15 mouse cellular contexts compared by ENCODE assay signal in genomic region chr14:95913293-95913692, GRCm38 (mm10). TPM values are rescaled to one million over a fixed set of nuclear protein-coding genes. Genes with fewer than 3 reads are reported as not detected.
DNase-seq lines count a peak whose midpoint lies in the region; ATAC-seq and TF ChIP-seq lines count a peak whose summit lies in the region.
"Had no signal": no experiment of that assay in that cellular context is flagged by ENCODE, and none has a peak within 500 bp of the region (broad histone marks: within the 10 kb centered on the region; RNA-seq: fewer than 3 reads in every experiment).

No protein-coding gene starts in this region.

- no peaks in the 10 kb centered on the region for H3K27me3 ChIP-seq in hindbrain, postnatal 0 days (ENCODE audit: insufficient read depth, low read length)
- no peaks in the 10 kb centered on the region for H3K27me3 ChIP-seq in hindbrain, embryonic 13.5 days
- no peaks in the 10 kb centered on the region for H3K27me3 ChIP-seq in liver, embryonic 12.5 days (replicated peaks)
- no peaks in the 10 kb centered on the region for H3K27me3 ChIP-seq in lung, postnatal 0 days (replicated peaks; ENCODE audit: insufficient read depth, low read length)
- H3K27me3 ChIP-seq: CH12.LX; embryonic facial prominence, embryonic 12.5 days; heart, embryonic 15.5 days; lung, embryonic 15.5 days had no signal

- H3K9me3 ChIP-seq in hindbrain, postnatal 0 days (ENCODE audit: low read length), result no peaks in the 10 kb centered on the region
- H3K9me3 ChIP-seq in hindbrain, embryonic 13.5 days, result no peaks in the 10 kb centered on the region
- no peaks in the 10 kb centered on the region for H3K9me3 ChIP-seq in liver, embryonic 12.5 days (replicated peaks)
- H3K9me3 ChIP-seq in lung, postnatal 0 days (ENCODE audit: low read length), result no peaks in the 10 kb centered on the region
- H3K9me3 ChIP-seq: embryonic facial prominence, embryonic 12.5 days; heart, embryonic 15.5 days; lung, embryonic 15.5 days had no signal

- 61% methylated on average over 2 of the region's 2 CpGs for WGBS in hindbrain, postnatal 0 days
- WGBS in hindbrain, embryonic 13.5 days, result 85% methylated on average over 2 of the region's 2 CpGs
- 90% methylated on average over 2 of the region's 2 CpGs for WGBS in liver, embryonic 12.5 days (ENCODE audit: insufficient replicate concordance)
- 93% methylated on average over 2 of the region's 2 CpGs for WGBS in lung, postnatal 0 days

- H3K4me2 ChIP-seq in hindbrain, postnatal 0 days (ENCODE audit: low read depth, low read length), result no peak overlapping the region
- H3K4me2 ChIP-seq in hindbrain, embryonic 13.5 days, result no peak overlapping the region
- H3K4me2 ChIP-seq in liver, embryonic 12.5 days, result no peak overlapping the region
- H3K4me2 ChIP-seq in lung, postnatal 0 days (replicated peaks; ENCODE audit: low read depth, low read length), result no peak overlapping the region
- H3K4me2 ChIP-seq: embryonic facial prominence, embryonic 12.5 days; heart, embryonic 15.5 days; lung, embryonic 15.5 days had no signal

- intact Hi-C loops in left cerebral cortex, adult 2 months (cut with DNase I), result loop anchor here (2.0 kb wide), 1 partner anchor 36 kb away; no protein-coding TSS in a partner anchor

- H3K36me3 ChIP-seq in hindbrain, postnatal 0 days (ENCODE audit: insufficient read depth, low read length), result no peaks in the 10 kb centered on the region
- no peaks in the 10 kb centered on the region for H3K36me3 ChIP-seq in hindbrain, embryonic 13.5 days
- H3K36me3 ChIP-seq in liver, embryonic 12.5 days, result no peaks in the 10 kb centered on the region
- no peaks in the 10 kb centered on the region for H3K36me3 ChIP-seq in lung, postnatal 0 days (ENCODE audit: insufficient read depth, low read length)
- H3K36me3 ChIP-seq: embryonic facial prominence, embryonic 12.5 days; heart, embryonic 15.5 days; lung, embryonic 15.5 days had no signal

- peak; percentile 53 for DNase-seq in hindbrain, postnatal 0 days (ENCODE audit: low spot score)
- peak; percentile 54 to 55 for DNase-seq in frontal cortex, postnatal 25 days (ENCODE audit: low spot score in 2 of 2)
- peak; percentile 39 to 71 for DNase-seq in left cerebral cortex, adult 2 months (ENCODE audit: extremely low spot score in 1 of 2, low spot score in 2 of 2)
- DNase-seq in right cerebral cortex, postnatal 4 days, result peak; percentile 50
- DNase-seq in lung, postnatal 0 days (ENCODE audit: low spot score), result no peak
- DNase-seq: gastrocnemius, postnatal 10 days had no signal

- no peaks in the 10 kb centered on the region for H3K4me1 ChIP-seq in hindbrain, postnatal 0 days (ENCODE audit: insufficient read depth, low read length)
- H3K4me1 ChIP-seq in hindbrain, embryonic 13.5 days (replicated peaks), result no peaks in the 10 kb centered on the region
- H3K4me1 ChIP-seq in liver, embryonic 12.5 days, result no peaks in the 10 kb centered on the region
- no peaks in the 10 kb centered on the region for H3K4me1 ChIP-seq in lung, postnatal 0 days (ENCODE audit: insufficient read depth, low read depth, low read length)
- H3K4me1 ChIP-seq: embryonic facial prominence, embryonic 12.5 days; heart, embryonic 15.5 days; lung, embryonic 15.5 days had no signal

- no peak overlapping the region for H3K4me3 ChIP-seq in hindbrain, postnatal 0 days (ENCODE audit: low read length)
- H3K4me3 ChIP-seq in hindbrain, embryonic 13.5 days, result no peak overlapping the region
- no peak overlapping the region for H3K4me3 ChIP-seq in left cerebral cortex, adult 2 months
- no peak overlapping the region for H3K4me3 ChIP-seq in liver, embryonic 12.5 days
- no peak overlapping the region for H3K4me3 ChIP-seq in lung, postnatal 0 days (ENCODE audit: low read depth, low read length)
- H3K4me3 ChIP-seq: embryonic facial prominence, embryonic 12.5 days; heart, embryonic 15.5 days; lung, embryonic 15.5 days had no signal

- TF ChIP-seq CTCF in hindbrain, postnatal 0 days (IDR thresholded peaks at IDR 0.05; ENCODE audit: low read depth), result no peak
- TF ChIP-seq CTCF in left cerebral cortex, adult 2 months (IDR thresholded peaks at IDR 0.05), result no peak
- no peak for TF ChIP-seq CTCF in lung, postnatal 0 days (IDR thresholded peaks at IDR 0.05)

- no peak for ATAC-seq in hindbrain, postnatal 0 days
- ATAC-seq in hindbrain, embryonic 13.5 days (ENCODE audit: low FRiP score), result no peak
- ATAC-seq in liver, embryonic 12.5 days, result no peak
- ATAC-seq in lung, postnatal 0 days, result no peak

- H3K9ac ChIP-seq in hindbrain, postnatal 0 days (replicated peaks; ENCODE audit: low read length), result no peak overlapping the region
- no peak overlapping the region for H3K9ac ChIP-seq in hindbrain, embryonic 13.5 days
- H3K9ac ChIP-seq in liver, embryonic 12.5 days, result no peak overlapping the region
- no peak overlapping the region for H3K9ac ChIP-seq in lung, postnatal 0 days (replicated peaks; ENCODE audit: low read depth)
- H3K9ac ChIP-seq: embryonic facial prominence, embryonic 12.5 days; heart, embryonic 15.5 days; lung, embryonic 15.5 days had no signal

- H3K27ac ChIP-seq in hindbrain, postnatal 0 days, result no peak overlapping the region
- no peak overlapping the region for H3K27ac ChIP-seq in hindbrain, embryonic 13.5 days
- H3K27ac ChIP-seq in left cerebral cortex, adult 2 months, result no peak overlapping the region
- H3K27ac ChIP-seq in liver, embryonic 12.5 days, result no peak overlapping the region
- H3K27ac ChIP-seq in lung, postnatal 0 days (ENCODE audit: low read length), result no peak overlapping the region
- H3K27ac ChIP-seq: embryonic facial prominence, embryonic 12.5 days; heart, embryonic 15.5 days; lung, embryonic 15.5 days had no signal

- no peak for TF ChIP-seq EP300 in lung, postnatal 0 days (IDR thresholded peaks at IDR 0.05)

RNA-seq across cellular contexts. Expression of gene 4921530L21Rik, which starts 32.2 kb away (rescaled TPM):
- total RNA-seq in hindbrain, postnatal 0 days (2014; rRNA removed), result not detected in 2 replicates
- polyA plus RNA-seq in hindbrain, postnatal 0 days (2015; fragmentation: Nextera tagmentation; extraction: Ambion mirVana), result 0.13 TPM in 1 of 2 replicates, not detected in the other
- polyA plus RNA-seq in hindbrain, embryonic 13.5 days (2015; fragmentation: Nextera tagmentation; extraction: Ambion mirVana), result not detected in 2 replicates
- under 1 TPM in 1 of 2 experiments, not detected in 1; 0.30 TPM for total RNA-seq in left cerebral cortex, adult 2 months (2021)
- not detected in 2 replicates for polyA plus RNA-seq in liver, embryonic 12.5 days (2016; fragmentation: Nextera tagmentation; extraction: Ambion mirVana)
- polyA plus RNA-seq in lung, postnatal 0 days (2015; fragmentation: Nextera tagmentation; extraction: Ambion mirVana), result not detected in 2 replicates
- total RNA-seq: CH12.LX; gastrocnemius, postnatal 10 days had no signal
- polyA plus RNA-seq: embryonic facial prominence, embryonic 12.5 days; heart, embryonic 15.5 days; intestine, embryonic 14.5 days; limb, embryonic 11.5 days; lung, embryonic 15.5 days; stomach, embryonic 16.5 days had no signal
